Mouse (Mus musculus): ENCODE results near the gene Fam53b.

DNA sequence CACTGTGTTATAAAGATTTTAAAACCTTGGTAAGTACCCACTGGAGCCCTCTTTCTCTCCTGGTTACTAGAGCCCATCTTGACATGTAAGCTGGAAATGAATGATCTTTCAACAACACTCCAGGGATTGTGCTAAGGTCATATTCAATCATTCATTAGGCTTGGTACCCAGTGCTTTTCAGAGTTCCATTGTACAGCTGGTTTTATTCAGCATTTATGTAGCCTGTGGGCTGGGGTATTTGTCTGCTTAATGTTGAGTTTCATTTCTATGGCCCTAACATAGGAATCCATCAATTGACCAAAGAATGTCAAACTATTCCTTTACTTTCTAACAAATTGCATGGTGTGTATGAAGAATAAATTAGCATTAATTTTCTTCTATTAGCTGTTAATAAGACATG lies 10.1 kb upstream of the Fam53b start:
- no peak for TF ChIP-seq POLR2A (IDR thresholded peaks at IDR 0.05; ENCODE audit: borderline replicate concordance, low read depth, low read length)
- no peak for TF ChIP-seq CTCF (IDR thresholded peaks at IDR 0.05; ENCODE audit: low read depth, low read length)
